Mouse (Mus musculus) heart, embryonic 16.5 days (tissue): ENCODE data around the gene Ubr7. TPM values are rescaled to one million over a fixed set of nuclear protein-coding genes. Genes with fewer than 3 reads are reported as not detected.

Source experiments
- ATAC-seq: fragments of 200-750 bp; cut with Nextera tagmentation; replicated peaks from 2 replicates; pipeline ENCODE4 v1.8.0; 2017; ENCODE audit warnings: moderate number of reproducible peaks; ENCODE audit not compliant: insufficient read depth, low FRiP score; ENCODE audit errors: extremely low read depth
- H3K27ac ChIP-seq: fragments of 300-500 bp; sonication (generic); 2 replicates; pipeline ENCODE4 v1.5.1; 2014; ENCODE audit warnings: mild to moderate bottlenecking, low read length, control low read depth, moderate library complexity
- H3K27me3 ChIP-seq: fragments of 300-500 bp; sonication (generic); 2 replicates; pipeline ENCODE4 v1.6.1; 2014; ENCODE audit warnings: low read length, mixed read lengths; ENCODE audit not compliant: control insufficient read depth, insufficient read depth
- H3K36me3 ChIP-seq: fragments of 300-500 bp; sonication (generic); 2 replicates; pipeline ENCODE4 v1.6.1; 2014; ENCODE audit not compliant: control insufficient read depth, insufficient read depth
- H3K4me1 ChIP-seq: fragments of 300-500 bp; sonication (generic); 2 replicates; pipeline ENCODE4 v1.6.1; 2014; ENCODE audit warnings: low read length, mixed read lengths; ENCODE audit not compliant: control insufficient read depth, insufficient read depth
- H3K4me2 ChIP-seq: fragments of 300-500 bp; sonication (generic); 2 replicates; pipeline ENCODE4 v1.6.1; 2014; ENCODE audit warnings: low read depth, mild to moderate bottlenecking, control low read depth, low read length
- H3K4me3 ChIP-seq: fragments of 300-500 bp; sonication (generic); 2 replicates; pipeline ENCODE4 v1.5.1; 2014; ENCODE audit warnings: mild to moderate bottlenecking, control low read depth, low read length
- H3K9ac ChIP-seq: fragments of 300-500 bp; sonication (generic); 2 replicates; pipeline ENCODE4 v1.6.1; 2014; ENCODE audit warnings: low read length, control low read depth
- H3K9me3 ChIP-seq: fragments of 300-500 bp; sonication (generic); replicated peaks from 2 replicates; pipeline ENCODE4 v1.6.1; 2016; ENCODE audit warnings: low read length; ENCODE audit not compliant: control insufficient read depth
- WGBS: fragments of 180-500 bp; shearing (Covaris S2); extraction: QIAGEN DNeasy Blood & Tissue Kit; methylation state at CpG from one replicate; pipeline ENCODE4 v1.1.7; 2014; 5-methylcytosine and 5-hydroxymethylcytosine counted together
- polyA plus RNA-seq: library from polyadenylated mRNA; unstranded; fragments of >200 nt; fragmentation: Nextera tagmentation; extraction: Ambion mirVana; gene quantifications from 2 replicates; pipeline ENCODE4 v1.2.1, GENCODE M21; 2015

Ubr7 gene
- polyA plus RNA-seq, 1 experiment from 2014 or later = 33.3 TPM

DNA sequence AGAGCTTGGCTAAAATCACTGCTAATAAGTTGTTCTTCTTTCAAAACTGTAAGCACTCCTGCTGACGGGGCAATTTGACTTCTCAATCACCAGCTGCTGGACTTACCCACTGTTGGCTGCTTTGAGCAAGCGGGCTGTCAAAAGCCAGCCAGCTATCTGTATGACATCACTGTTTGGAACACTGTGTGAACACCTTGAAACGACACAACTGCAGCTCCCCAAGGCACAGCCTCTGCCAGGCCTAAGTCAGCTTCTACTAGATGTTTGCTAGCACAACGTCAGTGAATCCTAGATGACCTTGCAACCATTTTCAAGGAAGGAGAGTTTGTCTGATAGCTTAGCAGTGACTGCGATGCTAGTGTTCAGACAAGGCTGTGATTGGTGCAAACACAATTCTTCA is 18.7 kb upstream of the Ubr7 start:
- ATAC-seq = no peak
- Histone ChIP-seq H3K4me1 (peaks cover 8% of the 10 kb centered on the region), H3K36me3 (no peaks in the 10 kb centered on the region), H3K4me3 (no peak overlapping the region), H3K27me3 (no peaks in the 10 kb centered on the region), H3K9ac (no peak overlapping the region), H3K9me3 (no peaks in the 10 kb centered on the region), H3K4me2 (no peak overlapping the region), H3K27ac (no peak overlapping the region)
- 47% methylated on average over 5 of the region's 5 CpGs for WGBS

DNA sequence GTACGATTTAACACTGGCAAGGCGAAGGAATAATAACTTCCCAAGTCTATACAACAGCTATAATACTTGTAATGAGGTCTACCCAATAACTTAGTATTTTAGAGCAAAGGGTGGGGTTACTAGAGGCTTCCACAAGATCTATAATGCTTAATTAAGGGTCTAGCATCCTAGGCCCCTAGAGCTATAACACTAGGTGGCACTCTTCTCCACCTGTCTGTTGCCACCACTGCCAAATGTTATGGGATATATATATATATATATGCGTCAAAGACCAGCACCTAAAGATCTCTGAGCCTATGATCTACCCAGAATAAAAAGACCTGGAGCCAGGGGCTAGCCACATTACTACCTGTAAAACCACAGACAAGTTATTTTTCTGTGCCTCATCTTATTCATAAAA is 17.5 kb upstream of the Ubr7 start:
- Histone ChIP-seq H3K4me2 (no peak overlapping the region), H3K36me3 (no peaks in the 10 kb centered on the region), H3K4me1 (peaks cover 16% of the 10 kb centered on the region), H3K4me3 (no peak overlapping the region), H3K27me3 (no peaks in the 10 kb centered on the region), H3K27ac (no peak overlapping the region), H3K9ac (no peak overlapping the region), H3K9me3 (no peaks in the 10 kb centered on the region)
- WGBS = 60% methylated on average over 3 of the region's 3 CpGs
- ATAC-seq = no peak

- Histone ChIP-seq H3K9me3 (no peaks in the 10 kb centered on the region), H3K9ac (no peak overlapping the region), H3K4me1 (peaks cover 18% of the 10 kb centered on the region), H3K36me3 (no peaks in the 10 kb centered on the region), H3K4me3 (no peak overlapping the region), H3K27ac (no peak overlapping the region), H3K27me3 (no peaks in the 10 kb centered on the region), H3K4me2 (no peak overlapping the region)
- no peak for ATAC-seq
- 58% methylated on average over 7 of the region's 7 CpGs for WGBS
Measured at GRCm38 (mm10) chr12:102742056-102742455, 15.7 kb upstream of the Ubr7 start.

GRCm38 (mm10) chr12:102743036-102743588 is 14.7 kb upstream of the Ubr7 start:
- ATAC-seq = peak; percentile 39
- Histone ChIP-seq H3K4me3 (peak overlapping the region; percentile 92), H3K9ac (peak overlapping the region; percentile 93), H3K9me3 (no peaks in the 10 kb centered on the region), H3K4me2 (peak overlapping the region; percentile 83), H3K27ac (peak overlapping the region; percentile 97), H3K36me3 (0 out of 2 replicates have a peak, but pooled peaks cover 3% of the 10 kb centered on the region), H3K4me1 (peaks cover 18% of the 10 kb centered on the region), H3K27me3 (no peaks in the 10 kb centered on the region)
- WGBS = under 1% methylated on average over 33 of the region's 33 CpGs

- H3K4me3 ChIP-seq = peak within 1 kb of the TSS; percentile 92
- H3K9me3 ChIP-seq = no peaks in the 10 kb centered on the region
- H3K4me1 ChIP-seq = peaks cover 18% of the 10 kb centered on the region
- WGBS = under 1% methylated on average over 62 of the region's 63 CpGs
- H3K4me2 ChIP-seq = peak within 1 kb of the TSS; percentile 83
- H3K27ac ChIP-seq = peak within 1 kb of the TSS; percentile 97
- 0 out of 2 replicates have a peak, but pooled peaks cover 3% of the 10 kb centered on the region for H3K36me3 ChIP-seq
- H3K9ac ChIP-seq = peak within 1 kb of the TSS; percentile 93
- H3K27me3 ChIP-seq = no peaks in the 10 kb centered on the region
- ATAC-seq = peak; percentile 95
Measured at GRCm38 (mm10) chr12:102743589-102744574, 13.9 kb upstream of the Ubr7 start, which contains the start of the genes Moap1 and Tmem251. Moap1 (minus strand) TSS chr12:102743661. Tmem251 (plus strand) TSS chr12:102743762.

DNA sequence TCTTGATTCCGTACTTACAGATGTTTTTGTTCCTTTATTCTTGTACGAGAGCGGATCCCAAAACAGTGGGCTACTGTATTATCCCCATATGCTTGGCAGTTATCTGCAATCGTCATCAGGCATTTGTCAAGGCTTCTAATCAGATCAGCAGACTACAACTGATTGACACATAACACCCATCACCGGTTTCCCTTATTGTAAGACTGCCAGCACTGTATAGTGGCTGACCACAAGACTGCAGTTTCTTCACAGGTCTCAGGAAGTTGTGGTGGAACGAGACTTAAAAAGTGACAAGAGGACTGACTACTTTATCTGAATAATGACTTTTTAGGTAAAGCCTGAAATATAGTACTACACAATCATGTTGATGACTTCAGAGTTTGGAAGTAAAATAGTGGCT is 12.9 kb upstream of the Ubr7 start:
- 47% methylated on average over 6 of the region's 6 CpGs for WGBS
- no peak overlapping the region for H3K9ac ChIP-seq
- H3K4me3 ChIP-seq = no peak overlapping the region
- no peak overlapping the region for H3K27ac ChIP-seq
- peak overlapping the region; percentile 83; the same call in 1 of the 2 replicates for H3K4me2 ChIP-seq
- peaks cover 18% of the 10 kb centered on the region for H3K4me1 ChIP-seq
- no peaks in the 10 kb centered on the region for H3K9me3 ChIP-seq
- no peaks in the 10 kb centered on the region for H3K27me3 ChIP-seq
- H3K36me3 ChIP-seq = peaks cover 6% of the 10 kb centered on the region
- ATAC-seq = no peak

DNA sequence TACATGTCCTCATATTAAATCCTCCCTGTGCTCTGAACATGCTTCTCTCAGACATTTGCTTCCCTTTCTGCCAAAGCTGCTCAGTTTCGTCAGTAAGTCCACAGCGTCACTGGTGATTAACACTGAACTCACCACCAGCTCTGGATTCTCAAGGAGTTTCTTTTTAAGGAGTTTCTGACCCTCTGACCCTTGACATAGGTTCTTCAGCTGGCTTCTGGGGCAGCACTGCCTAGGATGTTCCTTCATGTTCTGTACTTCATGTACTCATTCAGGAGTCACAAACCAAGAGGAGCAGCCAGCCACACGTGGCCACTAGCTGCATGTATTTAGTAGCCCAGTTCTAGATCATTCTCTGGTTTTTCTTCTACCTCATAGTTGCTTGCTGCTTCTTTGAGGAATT is 9.5 kb upstream of the Ubr7 start:
- 83% methylated on average over 3 of the region's 3 CpGs for WGBS
- Histone ChIP-seq H3K9ac (no peak overlapping the region), H3K27me3 (no peaks in the 10 kb centered on the region), H3K27ac (no peak overlapping the region), H3K36me3 (peaks cover 6% of the 10 kb centered on the region), H3K4me3 (no peak overlapping the region), H3K4me2 (no peak overlapping the region), H3K9me3 (no peaks in the 10 kb centered on the region), H3K4me1 (peaks cover 11% of the 10 kb centered on the region)
- no peak for ATAC-seq

- H3K4me1 ChIP-seq = peaks cover 16% of the 10 kb centered on the region
- H3K4me3 ChIP-seq = peak overlapping the region; percentile 75
- no peaks in the 10 kb centered on the region for H3K27me3 ChIP-seq
- H3K27ac ChIP-seq = no peak overlapping the region
- H3K9me3 ChIP-seq = no peaks in the 10 kb centered on the region
- H3K9ac ChIP-seq = no peak overlapping the region
- peak overlapping the region; percentile 85 for H3K4me2 ChIP-seq
- H3K36me3 ChIP-seq = no peaks in the 10 kb centered on the region
- WGBS = 79% methylated on average over 7 of the region's 7 CpGs
- ATAC-seq = no peak
Measured at GRCm38 (mm10) chr12:102756304-102756703, 1.5 kb upstream of the Ubr7 start.
